12 mouse cellular contexts compared by ENCODE assay signal in the genomic region with DNA sequence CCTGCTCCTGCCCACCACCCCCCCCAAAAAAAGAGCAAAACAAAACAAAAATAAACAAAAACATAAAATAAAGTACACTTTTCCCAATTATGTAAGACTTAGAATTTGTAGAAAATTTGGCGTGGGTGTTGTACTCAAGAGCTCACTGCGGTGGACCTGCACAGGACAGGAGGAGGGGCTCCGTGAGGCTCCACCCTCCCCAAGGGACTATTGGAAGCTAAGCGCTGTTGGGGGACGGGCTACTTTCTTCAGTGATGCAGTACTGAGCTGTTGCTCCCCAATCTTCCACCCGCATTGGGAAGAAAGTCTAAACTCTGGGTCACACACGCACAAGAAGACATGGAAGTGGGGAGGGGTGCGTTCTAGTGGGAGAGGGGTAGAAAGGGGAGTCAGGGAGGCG.
DNase-seq lines count a peak whose midpoint lies in the region; ATAC-seq lines count a peak whose summit lies in the region.
"Had no signal": no experiment of that assay in that cellular context is flagged by ENCODE, and none has a peak within 500 bp of the region (broad histone marks: within the 10 kb centered on the region; RNA-seq: fewer than 3 reads in every experiment).

No protein-coding gene starts in this region.

- DNase-seq in hindbrain, embryonic 11.5 days (ENCODE audit: low spot score), result peak; percentile 36
- DNase-seq in hindbrain, embryonic 14.5 days (ENCODE audit: low spot score), result no peak
- DNase-seq in neural tube, embryonic 10.5 days (ENCODE audit: extremely low spot score, low spot score), result no peak
- DNase-seq in adrenal gland, postnatal 36 days, result no peak
- no peak for DNase-seq in right cerebral cortex, adult 2 months (ENCODE audit: low spot score in 2 of 2)
- DNase-seq: cerebellum, postnatal 14 days; heart, adult 2 months had no signal

- H3K9ac ChIP-seq in hindbrain, embryonic 11.5 days (ENCODE audit: low read depth, low read length), result no peak overlapping the region
- H3K9ac ChIP-seq in hindbrain, embryonic 14.5 days, result no peak overlapping the region
- H3K9ac ChIP-seq in neural tube, embryonic 12.5 days, result no peak overlapping the region
- no peak overlapping the region for H3K9ac ChIP-seq in hindbrain, embryonic 12.5 days
- no peak overlapping the region for H3K9ac ChIP-seq in neural tube, embryonic 14.5 days (replicated peaks; ENCODE audit: low read depth, low read length)

- H3K4me1 ChIP-seq in hindbrain, embryonic 11.5 days (replicated peaks; ENCODE audit: control insufficient read depth, insufficient read depth, low read length), result peaks cover 10% of the 10 kb centered on the region; the same call in 1 of the 2 replicates
- H3K4me1 ChIP-seq in hindbrain, embryonic 14.5 days (replicated peaks; ENCODE audit: control insufficient read depth, insufficient read depth, low read length), result peaks cover 26% of the 10 kb centered on the region
- peaks cover 25% of the 10 kb centered on the region for H3K4me1 ChIP-seq in neural tube, embryonic 12.5 days
- peaks cover 37% of the 10 kb centered on the region for H3K4me1 ChIP-seq in hindbrain, embryonic 12.5 days
- H3K4me1 ChIP-seq in neural tube, embryonic 14.5 days (ENCODE audit: control insufficient read depth, insufficient read depth, low read length), result peaks cover 7% of the 10 kb centered on the region

- peak overlapping the region; percentile 2; the same call in 1 of the 2 replicates for H3K4me2 ChIP-seq in hindbrain, embryonic 11.5 days (replicated peaks; ENCODE audit: low read depth, low read length)
- H3K4me2 ChIP-seq in hindbrain, embryonic 14.5 days (replicated peaks), result no peak overlapping the region
- H3K4me2 ChIP-seq in neural tube, embryonic 12.5 days (replicated peaks), result peak overlapping the region; percentile 8
- no peak overlapping the region for H3K4me2 ChIP-seq in hindbrain, embryonic 12.5 days (replicated peaks)
- H3K4me2 ChIP-seq in neural tube, embryonic 14.5 days (ENCODE audit: low read depth, low read length), result no peak overlapping the region
- H3K4me2 ChIP-seq: liver, embryonic 11.5 days had no signal

- no peaks in the 10 kb centered on the region for H3K9me3 ChIP-seq in hindbrain, embryonic 11.5 days (ENCODE audit: control insufficient read depth, low read length)
- no peaks in the 10 kb centered on the region for H3K9me3 ChIP-seq in hindbrain, embryonic 14.5 days (ENCODE audit: control insufficient read depth, low read length)
- H3K9me3 ChIP-seq in neural tube, embryonic 12.5 days, result no peaks in the 10 kb centered on the region
- H3K9me3 ChIP-seq in hindbrain, embryonic 12.5 days (replicated peaks), result no peaks in the 10 kb centered on the region
- no peaks in the 10 kb centered on the region for H3K9me3 ChIP-seq in neural tube, embryonic 14.5 days (ENCODE audit: control insufficient read depth, low read length)

- no peaks in the 10 kb centered on the region for H3K36me3 ChIP-seq in hindbrain, embryonic 11.5 days (ENCODE audit: control insufficient read depth, insufficient read depth, low read length)
- H3K36me3 ChIP-seq in hindbrain, embryonic 14.5 days (replicated peaks; ENCODE audit: control insufficient read depth, insufficient read depth), result no peaks in the 10 kb centered on the region
- no peaks in the 10 kb centered on the region for H3K36me3 ChIP-seq in neural tube, embryonic 12.5 days
- no peaks in the 10 kb centered on the region for H3K36me3 ChIP-seq in hindbrain, embryonic 12.5 days
- no peaks in the 10 kb centered on the region for H3K36me3 ChIP-seq in neural tube, embryonic 14.5 days (ENCODE audit: control insufficient read depth, insufficient read depth, low read length)

- H3K27me3 ChIP-seq in hindbrain, embryonic 11.5 days (ENCODE audit: control insufficient read depth, insufficient read depth, low read length), result no peaks in the 10 kb centered on the region
- no peaks in the 10 kb centered on the region; the same call in 1 of the 2 replicates for H3K27me3 ChIP-seq in hindbrain, embryonic 14.5 days (ENCODE audit: control insufficient read depth, insufficient read depth, low read length)
- no peaks in the 10 kb centered on the region for H3K27me3 ChIP-seq in neural tube, embryonic 12.5 days (replicated peaks)
- H3K27me3 ChIP-seq in hindbrain, embryonic 12.5 days, result 0 out of 2 replicates have a peak, but pooled peaks cover 6% of the 10 kb centered on the region
- H3K27me3 ChIP-seq in neural tube, embryonic 14.5 days (ENCODE audit: control insufficient read depth, insufficient read depth, low read length), result no peaks in the 10 kb centered on the region

- H3K27ac ChIP-seq in hindbrain, embryonic 11.5 days (ENCODE audit: low read depth, low read length), result peak overlapping the region; percentile 70
- no peak overlapping the region; the same call in 1 of the 2 replicates for H3K27ac ChIP-seq in hindbrain, embryonic 14.5 days
- H3K27ac ChIP-seq in neural tube, embryonic 12.5 days, result no peak overlapping the region
- H3K27ac ChIP-seq in hindbrain, embryonic 12.5 days, result peak overlapping the region; percentile 70
- peak overlapping the region; percentile 48; the same call in 1 of the 2 replicates for H3K27ac ChIP-seq in neural tube, embryonic 14.5 days (ENCODE audit: low read depth, low read length)
- H3K27ac ChIP-seq: heart, adult 2 months had no signal

- no peak for ATAC-seq in hindbrain, embryonic 11.5 days (ENCODE audit: low FRiP score)
- ATAC-seq in hindbrain, embryonic 14.5 days (ENCODE audit: low FRiP score), result no peak
- ATAC-seq in neural tube, embryonic 12.5 days (ENCODE audit: low FRiP score, low read depth), result no peak
- ATAC-seq in hindbrain, embryonic 12.5 days (ENCODE audit: low FRiP score), result peak; percentile 52; the same call in 1 of the 2 replicates
- ATAC-seq in neural tube, embryonic 14.5 days (ENCODE audit: low read depth), result peak; percentile 65; the same call in 1 of the 2 replicates
- ATAC-seq: Patski had no signal

- WGBS in hindbrain, embryonic 11.5 days, result 22% methylated on average over 9 of the region's 9 CpGs
- WGBS in hindbrain, embryonic 14.5 days, result 22% methylated on average over 9 of the region's 9 CpGs
- WGBS in neural tube, embryonic 12.5 days, result 12% methylated on average over 9 of the region's 9 CpGs
- WGBS in hindbrain, embryonic 12.5 days, result 17% methylated on average over 9 of the region's 9 CpGs
- 13% methylated on average over 9 of the region's 9 CpGs for WGBS in neural tube, embryonic 14.5 days

- no peak overlapping the region for H3K4me3 ChIP-seq in hindbrain, embryonic 11.5 days (ENCODE audit: low read depth, low read length)
- no peak overlapping the region for H3K4me3 ChIP-seq in hindbrain, embryonic 14.5 days (replicated peaks; ENCODE audit: low read length)
- H3K4me3 ChIP-seq in neural tube, embryonic 12.5 days, result no peak overlapping the region
- no peak overlapping the region for H3K4me3 ChIP-seq in hindbrain, embryonic 12.5 days
- no peak overlapping the region for H3K4me3 ChIP-seq in neural tube, embryonic 14.5 days (ENCODE audit: low read depth, low read length)
- H3K4me3 ChIP-seq: heart, adult 2 months had no signal

Comparison
In these comparisons a context has a peak if more than half of its experiments do, and no peak if none do; other contexts are left out.
1. ATAC-seq: peak in hindbrain, embryonic 12.5 days (single experiment) and neural tube, embryonic 14.5 days (single experiment); none in hindbrain, embryonic 11.5 days (single experiment), hindbrain, embryonic 14.5 days (single experiment) and neural tube, embryonic 12.5 days (single experiment).
2. H3K27ac ChIP-seq: peak in hindbrain, embryonic 11.5 days (single experiment), hindbrain, embryonic 12.5 days (single experiment) and neural tube, embryonic 14.5 days (single experiment); none in hindbrain, embryonic 14.5 days (single experiment) and neural tube, embryonic 12.5 days (single experiment).
3. H3K4me2 ChIP-seq: peak in hindbrain, embryonic 11.5 days (single experiment) and neural tube, embryonic 12.5 days (single experiment); none in hindbrain, embryonic 14.5 days (single experiment), hindbrain, embryonic 12.5 days (single experiment) and neural tube, embryonic 14.5 days (single experiment).